Mouse (Mus musculus) ovary, adult 10 weeks (tissue): ENCODE data around the gene H2-M1. TPM values are rescaled to one million over a fixed set of nuclear protein-coding genes. Genes with fewer than 3 reads are reported as not detected.

ENCODE experiments used
- polyA plus RNA-seq: library from polyadenylated mRNA; stranded (reverse); fragments of 350-450 nt; fragmentation: Illumina TruSeq; extraction: RNeasy Lipid Tissue Mini Kit (QIAGEN cat#74804); gene quantifications from one replicate; pipeline ENCODE4 v1.2.3, GENCODE M21; 2014

Gene H2-M1
- not detected for polyA plus RNA-seq

DNA sequence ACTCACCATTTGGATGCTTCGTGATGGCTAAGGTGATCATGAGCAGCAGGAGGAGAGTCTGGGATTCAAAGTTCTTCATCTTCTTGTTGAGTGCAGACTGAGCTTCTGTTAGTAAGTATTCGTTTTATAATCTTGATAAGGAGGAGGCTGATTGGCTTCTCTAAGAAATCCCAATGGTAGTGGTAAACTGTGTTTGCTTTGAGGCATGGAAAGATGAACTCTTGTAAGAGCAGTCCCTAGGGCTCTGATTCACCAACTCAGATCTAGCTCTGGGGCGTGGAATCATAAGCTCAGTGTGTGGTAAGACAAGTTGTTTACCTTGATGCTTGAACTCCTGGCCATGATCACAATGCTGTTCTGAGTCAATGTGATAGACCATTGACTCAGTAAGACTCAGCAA is at the start of gene H2-M1:
TSS of gene H2-M1 (minus strand) at position 101 of the 400 bp plus-strand sequence.

DNA sequence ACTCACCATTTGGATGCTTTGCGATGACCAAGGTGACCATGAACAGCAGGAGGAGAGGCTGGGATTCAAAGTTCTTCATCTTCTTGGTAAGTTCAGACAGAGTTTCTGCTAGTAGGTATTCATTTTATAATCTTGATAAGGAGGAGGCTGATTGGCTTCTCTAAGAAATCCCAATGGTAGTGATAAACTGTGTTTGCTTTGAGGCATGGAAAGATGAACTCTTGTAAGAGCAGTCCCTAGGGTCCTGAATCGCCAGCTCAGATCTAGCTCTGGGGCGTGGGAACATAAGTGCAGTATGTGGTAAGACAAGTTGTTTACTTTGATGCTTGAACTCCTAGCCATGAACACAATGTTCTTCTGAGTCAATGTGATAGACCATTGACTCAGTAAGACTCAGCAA is 29.5 kb downstream of the H2-M1 start, which contains the start of gene H2-M9:
TSS of gene H2-M9 (minus strand) at position 101 of the 400 bp plus-strand sequence.

Other genes starting within 250 kb of the H2-M1 start
- not detected for gene H2-M10.4, start 209.9 kb downstream of the H2-M1 start, polyA plus RNA-seq
- gene H2-M11, start 125.1 kb downstream of the H2-M1 start, polyA plus RNA-seq: not detected
- 0.43 TPM for gene H2-M9, start 29.6 kb downstream of the H2-M1 start, polyA plus RNA-seq
- not detected for gene H2-M10.5, start 100.7 kb upstream of the H2-M1 start, polyA plus RNA-seq
- gene H2-M10.6, start 140.0 kb upstream of the H2-M1 start, polyA plus RNA-seq: not detected
- 28.4 TPM for gene Trim26, start 164.9 kb upstream of the H2-M1 start, polyA plus RNA-seq
- not detected for gene Trim15, start 195.0 kb upstream of the H2-M1 start, polyA plus RNA-seq
- not detected for gene Trim10, start 197.4 kb upstream of the H2-M1 start, polyA plus RNA-seq
- 0.31 TPM for gene Trim40, start 217.9 kb upstream of the H2-M1 start, polyA plus RNA-seq
- gene Trim31, start 225.9 kb upstream of the H2-M1 start, polyA plus RNA-seq: not detected